Mouse (Mus musculus) heart, embryonic 14.5 days (tissue): ENCODE measurements around the gene Qrich2. TPM values are rescaled to one million over a fixed set of nuclear protein-coding genes. Genes with fewer than 3 reads are reported as not detected.

Source experiments
- polyA plus RNA-seq: library from polyadenylated mRNA; unstranded; fragments of >200 nt; fragmentation: Nextera tagmentation; extraction: Ambion mirVana; gene quantifications from 2 replicates; pipeline ENCODE4 v1.2.1, GENCODE M21; 2014

Qrich2 gene
- polyA plus RNA-seq, 1 experiment from 2014 or later = not detected

Other genes starting within 250 kb of the Qrich2 start
- gene Evpl, start 228.2 kb downstream of the Qrich2 start, polyA plus RNA-seq = 0.58 and 0.63 TPM in 2 replicates
- gene Srp68, start 192.0 kb downstream of the Qrich2 start, polyA plus RNA-seq = 55.5 and 57.7 TPM in 2 replicates
- not detected in 2 replicates for gene Galr2, start 185.3 kb downstream of the Qrich2 start, polyA plus RNA-seq
- gene Exoc7, start 159.0 kb downstream of the Qrich2 start, polyA plus RNA-seq = 51.1 and 57.8 TPM in 2 replicates
- 0.07 and 0.12 TPM in 2 replicates for gene Foxj1, start 130.8 kb downstream of the Qrich2 start, polyA plus RNA-seq
- 8.3 and 8.4 TPM in 2 replicates for gene Rnf157, start 53.2 kb downstream of the Qrich2 start, polyA plus RNA-seq
- 53.4 and 62.9 TPM in 2 replicates for gene Ubald2, start 32.1 kb downstream of the Qrich2 start, polyA plus RNA-seq
- gene Prpsap1, start 28.0 kb upstream of the Qrich2 start, polyA plus RNA-seq = 89.8 and 93.4 TPM in 2 replicates
- gene Sphk1, start 64.7 kb upstream of the Qrich2 start, polyA plus RNA-seq = 2.3 and 2.5 TPM in 2 replicates
- gene Ube2o, start 115.2 kb upstream of the Qrich2 start, polyA plus RNA-seq = 14.4 and 17.1 TPM in 2 replicates
- gene Aanat, start 120.2 kb upstream of the Qrich2 start, polyA plus RNA-seq = 0.28 TPM in 1 of 2 replicates, not detected in the other
- gene Rhbdf2, start 160.8 kb upstream of the Qrich2 start, polyA plus RNA-seq = 6.4 and 6.6 TPM in 2 replicates
- gene Prcd, start 187.3 kb upstream of the Qrich2 start, polyA plus RNA-seq = 1.3 and 1.9 TPM in 2 replicates
- 5.8 and 6.7 TPM in 2 replicates for gene Cygb, start 188.1 kb upstream of the Qrich2 start, polyA plus RNA-seq